Mouse (Mus musculus) ES-E14 (cell line): ENCODE measurements around the gene Sox5.

Source experiments
- HCFC1 ChIP-seq: IDR thresholded peaks from 2 replicates; pipeline ENCODE4 v1.6.1; 2012; ENCODE audit warnings: low read length, inconsistent platforms, borderline replicate concordance; ENCODE audit not compliant: insufficient read depth
- ZC3H11A ChIP-seq: IDR thresholded peaks from 2 replicates; pipeline ENCODE4 v1.6.1; 2012; ENCODE audit warnings: low read depth, mild to moderate bottlenecking, inconsistent platforms, low read length, borderline replicate concordance

- no peak for TF ChIP-seq HCFC1
- TF ChIP-seq ZC3H11A: no peak
Measured at GRCm38 (mm10) chr6:144040349-144040748, 741.4 kb downstream of the Sox5 start.
